Mouse (Mus musculus): ENCODE measurements around the gene Ndel1. TPM values are rescaled to one million over a fixed set of nuclear protein-coding genes. Genes with fewer than 3 reads are reported as not detected.

Gene Ndel1
- polyA plus RNA-seq, 1 experiment from 2014 or later: 70.4 TPM

GRCm38 (mm10) chr11:68886091-68886490 lies 14.4 kb upstream of the Ndel1 start:
- Histone ChIP-seq H3K9me3 (ENCODE audit: control insufficient read depth, low read length) (no peaks in the 10 kb centered on the region), H3K36me3 (ENCODE audit: control insufficient read depth, insufficient read depth, low read length) (no peaks in the 10 kb centered on the region), H3K4me1 (ENCODE audit: control insufficient read depth, insufficient read depth, low read length) (peaks cover 7% of the 10 kb centered on the region; the same call in 1 of the 2 replicates), H3K4me3 (ENCODE audit: low read length) (no peak overlapping the region), H3K27me3 (replicated peaks; ENCODE audit: control insufficient read depth, insufficient read depth, low read length) (no peaks in the 10 kb centered on the region), H3K27ac (ENCODE audit: low read length) (no peak overlapping the region), H3K9ac (ENCODE audit: low read depth, low read length) (no peak overlapping the region), H3K4me2 (ENCODE audit: low read depth, low read length) (no peak overlapping the region)
- ATAC-seq: no peak
- 85% methylated on average over 5 of the region's 5 CpGs for WGBS

- peaks cover 7% of the 10 kb centered on the region; the same call in 1 of the 2 replicates for H3K4me1 ChIP-seq (ENCODE audit: control insufficient read depth, insufficient read depth, low read length)
- no peak overlapping the region for H3K4me2 ChIP-seq (ENCODE audit: low read depth, low read length)
- peak; percentile 74 for ATAC-seq
- no peaks in the 10 kb centered on the region for H3K9me3 ChIP-seq (ENCODE audit: control insufficient read depth, low read length)
- no peak overlapping the region for H3K4me3 ChIP-seq (ENCODE audit: low read length)
- H3K27ac ChIP-seq (ENCODE audit: low read length): no peak overlapping the region
- H3K27me3 ChIP-seq (replicated peaks; ENCODE audit: control insufficient read depth, insufficient read depth, low read length): no peaks in the 10 kb centered on the region
- no peak overlapping the region for H3K9ac ChIP-seq (ENCODE audit: low read depth, low read length)
- H3K36me3 ChIP-seq (ENCODE audit: control insufficient read depth, insufficient read depth, low read length): no peaks in the 10 kb centered on the region
- WGBS: 55% methylated on average over 5 of the region's 5 CpGs
Measured at GRCm38 (mm10) chr11:68884368-68884767, 12.7 kb upstream of the Ndel1 start.

GRCm38 (mm10) chr11:68883843-68884242 lies 12.2 kb upstream of the Ndel1 start:
- Histone ChIP-seq H3K27ac (ENCODE audit: low read length) (no peak overlapping the region), H3K9ac (ENCODE audit: low read depth, low read length) (no peak overlapping the region), H3K4me3 (ENCODE audit: low read length) (no peak overlapping the region), H3K4me2 (ENCODE audit: low read depth, low read length) (no peak overlapping the region), H3K27me3 (replicated peaks; ENCODE audit: control insufficient read depth, insufficient read depth, low read length) (no peaks in the 10 kb centered on the region), H3K36me3 (ENCODE audit: control insufficient read depth, insufficient read depth, low read length) (no peaks in the 10 kb centered on the region), H3K9me3 (ENCODE audit: control insufficient read depth, low read length) (no peaks in the 10 kb centered on the region), H3K4me1 (ENCODE audit: control insufficient read depth, insufficient read depth, low read length) (peaks cover 7% of the 10 kb centered on the region; the same call in 1 of the 2 replicates)
- ATAC-seq: no peak
- WGBS: 85% methylated on average over 2 of the region's 2 CpGs

- Histone ChIP-seq H3K27me3 (replicated peaks; ENCODE audit: control insufficient read depth, insufficient read depth, low read length) (no peaks in the 10 kb centered on the region), H3K4me1 (ENCODE audit: control insufficient read depth, insufficient read depth, low read length) (peaks cover 7% of the 10 kb centered on the region; the same call in 1 of the 2 replicates), H3K4me3 (ENCODE audit: low read length) (peak overlapping the region; percentile 16), H3K9ac (ENCODE audit: low read depth, low read length) (peak overlapping the region; percentile 46), H3K4me2 (ENCODE audit: low read depth, low read length) (peak overlapping the region; percentile 33), H3K36me3 (ENCODE audit: control insufficient read depth, insufficient read depth, low read length) (no peaks in the 10 kb centered on the region), H3K9me3 (ENCODE audit: control insufficient read depth, low read length) (no peaks in the 10 kb centered on the region), H3K27ac (ENCODE audit: low read length) (peak overlapping the region; percentile 78)
- 20% methylated on average over 14 of the region's 14 CpGs for WGBS
- ATAC-seq: peak; percentile 73
Measured at GRCm38 (mm10) chr11:68882107-68882506, 10.4 kb upstream of the Ndel1 start.

- no peaks in the 10 kb centered on the region for H3K9me3 ChIP-seq (ENCODE audit: control insufficient read depth, low read length)
- no peak overlapping the region for H3K27ac ChIP-seq (ENCODE audit: low read length)
- 83% methylated on average over 5 of the region's 5 CpGs for WGBS
- H3K4me1 ChIP-seq (ENCODE audit: control insufficient read depth, insufficient read depth, low read length): 0 out of 2 replicates have a peak, but pooled peaks cover 2% of the 10 kb centered on the region
- ATAC-seq: no peak
- no peak overlapping the region for H3K9ac ChIP-seq (ENCODE audit: low read depth, low read length)
- H3K4me2 ChIP-seq (ENCODE audit: low read depth, low read length): no peak overlapping the region
- no peak overlapping the region for H3K4me3 ChIP-seq (ENCODE audit: low read length)
- no peaks in the 10 kb centered on the region for H3K36me3 ChIP-seq (ENCODE audit: control insufficient read depth, insufficient read depth, low read length)
- H3K27me3 ChIP-seq (replicated peaks; ENCODE audit: control insufficient read depth, insufficient read depth, low read length): no peaks in the 10 kb centered on the region
Measured at GRCm38 (mm10) chr11:68878811-68879210, 7.2 kb upstream of the Ndel1 start.

GRCm38 (mm10) chr11:68874841-68875240 lies 3.2 kb upstream of the Ndel1 start:
- Histone ChIP-seq H3K9ac (ENCODE audit: low read depth, low read length) (no peak overlapping the region), H3K4me3 (ENCODE audit: low read length) (no peak overlapping the region), H3K9me3 (ENCODE audit: control insufficient read depth, low read length) (no peaks in the 10 kb centered on the region), H3K36me3 (ENCODE audit: control insufficient read depth, insufficient read depth, low read length) (no peaks in the 10 kb centered on the region), H3K27me3 (replicated peaks; ENCODE audit: control insufficient read depth, insufficient read depth, low read length) (no peaks in the 10 kb centered on the region), H3K4me2 (ENCODE audit: low read depth, low read length) (no peak overlapping the region), H3K4me1 (ENCODE audit: control insufficient read depth, insufficient read depth, low read length) (no peaks in the 10 kb centered on the region), H3K27ac (ENCODE audit: low read length) (no peak overlapping the region)
- ATAC-seq: peak; percentile 60; the same call in 1 of the 2 replicates
- 0% methylated on average over 2 of the region's 2 CpGs for WGBS

GRCm38 (mm10) chr11:68871277-68871676 lies 381 bp downstream of the Ndel1 start:
- Histone ChIP-seq H3K27me3 (replicated peaks; ENCODE audit: control insufficient read depth, insufficient read depth, low read length) (no peaks in the 10 kb centered on the region), H3K36me3 (ENCODE audit: control insufficient read depth, insufficient read depth, low read length) (no peaks in the 10 kb centered on the region), H3K4me3 (ENCODE audit: low read length) (no peak overlapping the region), H3K27ac (ENCODE audit: low read length) (no peak overlapping the region), H3K9me3 (ENCODE audit: control insufficient read depth, low read length) (no peaks in the 10 kb centered on the region), H3K9ac (ENCODE audit: low read depth, low read length) (no peak overlapping the region), H3K4me1 (ENCODE audit: control insufficient read depth, insufficient read depth, low read length) (no peaks in the 10 kb centered on the region), H3K4me2 (ENCODE audit: low read depth, low read length) (no peak overlapping the region)
- no peak for ATAC-seq
- 87% methylated on average over 9 of the region's 9 CpGs for WGBS

GRCm38 (mm10) chr11:68864544-68865189 lies 7.0 kb downstream of the Ndel1 start:
- WGBS: 30% methylated on average over 9 of the region's 9 CpGs
- Histone ChIP-seq H3K4me3 (ENCODE audit: low read length) (no peak overlapping the region), H3K4me1 (ENCODE audit: control insufficient read depth, insufficient read depth, low read length) (peaks cover 5% of the 10 kb centered on the region), H3K27me3 (replicated peaks; ENCODE audit: control insufficient read depth, insufficient read depth, low read length) (no peaks in the 10 kb centered on the region), H3K27ac (ENCODE audit: low read length) (no peak overlapping the region), H3K9me3 (ENCODE audit: control insufficient read depth, low read length) (no peaks in the 10 kb centered on the region), H3K36me3 (ENCODE audit: control insufficient read depth, insufficient read depth, low read length) (no peaks in the 10 kb centered on the region), H3K9ac (ENCODE audit: low read depth, low read length) (no peak overlapping the region), H3K4me2 (ENCODE audit: low read depth, low read length) (no peak overlapping the region)
- ATAC-seq: peak; percentile 68

GRCm38 (mm10) chr11:68863631-68864091 lies 8.0 kb downstream of the Ndel1 start:
- Histone ChIP-seq H3K36me3 (ENCODE audit: control insufficient read depth, insufficient read depth, low read length) (no peaks in the 10 kb centered on the region), H3K9ac (ENCODE audit: low read depth, low read length) (no peak overlapping the region), H3K4me1 (ENCODE audit: control insufficient read depth, insufficient read depth, low read length) (peaks cover 5% of the 10 kb centered on the region), H3K4me2 (ENCODE audit: low read depth, low read length) (no peak overlapping the region), H3K9me3 (ENCODE audit: control insufficient read depth, low read length) (no peaks in the 10 kb centered on the region), H3K4me3 (ENCODE audit: low read length) (no peak overlapping the region), H3K27ac (ENCODE audit: low read length) (no peak overlapping the region), H3K27me3 (replicated peaks; ENCODE audit: control insufficient read depth, insufficient read depth, low read length) (no peaks in the 10 kb centered on the region)
- ATAC-seq: no peak
- WGBS: 70% methylated on average over 4 of the region's 4 CpGs

- ATAC-seq: no peak
- H3K4me2 ChIP-seq (ENCODE audit: low read depth, low read length): no peak overlapping the region
- H3K9me3 ChIP-seq (ENCODE audit: control insufficient read depth, low read length): no peaks in the 10 kb centered on the region
- H3K27ac ChIP-seq (ENCODE audit: low read length): no peak overlapping the region
- peaks cover 5% of the 10 kb centered on the region for H3K4me1 ChIP-seq (ENCODE audit: control insufficient read depth, insufficient read depth, low read length)
- 73% methylated on average over 2 of the region's 2 CpGs for WGBS
- no peak overlapping the region for H3K9ac ChIP-seq (ENCODE audit: low read depth, low read length)
- no peak overlapping the region for H3K4me3 ChIP-seq (ENCODE audit: low read length)
- no peaks in the 10 kb centered on the region for H3K36me3 ChIP-seq (ENCODE audit: control insufficient read depth, insufficient read depth, low read length)
- H3K27me3 ChIP-seq (replicated peaks; ENCODE audit: control insufficient read depth, insufficient read depth, low read length): no peaks in the 10 kb centered on the region
Measured at GRCm38 (mm10) chr11:68862260-68862659, 9.4 kb downstream of the Ndel1 start.
